Mouse (Mus musculus) ovary, postnatal 14 days (tissue): ENCODE measurements around the gene Nrl.

Source experiments
- DNase-seq: peaks from one replicate; pipeline ENCODE4 v3.0.0; 2022; ENCODE audit warnings: low spot score

Gene Nrl

DNA sequence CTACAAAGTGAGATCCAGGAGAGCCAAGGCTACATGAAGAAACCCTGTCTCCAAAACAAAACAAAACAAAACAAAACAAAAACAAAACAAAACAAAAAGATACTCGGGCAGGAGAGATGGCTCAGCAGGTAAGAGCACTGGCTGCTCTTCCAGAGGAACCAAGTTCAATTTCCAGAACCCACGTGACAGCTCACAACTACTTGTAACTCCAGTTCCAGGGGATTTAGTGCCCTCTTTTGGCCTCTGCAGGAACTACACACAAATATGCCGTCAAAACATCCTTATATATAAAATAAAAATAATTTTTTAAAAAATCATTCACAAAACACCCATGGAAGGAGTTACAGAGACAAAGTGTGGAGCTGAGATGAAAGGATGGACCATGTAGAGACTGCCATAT is 3.2 kb upstream of the Nrl start:
- DNase-seq, result no peak

GRCm38 (mm10) chr14:55526674-55527073 is 1.9 kb upstream of the Nrl start:
- DNase-seq, result no peak

- DNase-seq, result no peak
These were observed 719 bp downstream of the Nrl start for GRCm38 (mm10) chr14:55524062-55524461.

- no peak for DNase-seq
These were observed 4.1 kb downstream of the Nrl start for GRCm38 (mm10) chr14:55520451-55521361.

DNA sequence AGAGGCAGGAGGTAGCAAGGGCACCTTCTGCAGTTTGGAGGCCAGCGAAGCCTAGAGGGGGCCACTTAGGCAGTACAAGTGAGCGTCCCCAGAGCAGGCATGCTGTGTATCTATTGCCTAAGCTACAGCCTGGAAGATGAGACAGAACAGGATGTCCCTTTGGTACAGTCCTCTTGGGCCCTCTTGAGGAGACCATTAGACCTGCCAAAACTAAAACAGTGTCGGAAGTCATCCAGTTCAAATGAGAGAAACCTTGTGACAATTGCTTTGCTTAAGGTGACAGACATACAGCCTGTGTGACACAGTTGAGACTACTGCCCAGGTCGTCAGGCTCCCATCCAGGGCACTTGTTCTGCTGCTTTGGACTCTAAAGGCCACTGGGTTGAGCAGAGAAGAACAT is 5.2 kb downstream of the Nrl start:
- DNase-seq, result no peak

DNA sequence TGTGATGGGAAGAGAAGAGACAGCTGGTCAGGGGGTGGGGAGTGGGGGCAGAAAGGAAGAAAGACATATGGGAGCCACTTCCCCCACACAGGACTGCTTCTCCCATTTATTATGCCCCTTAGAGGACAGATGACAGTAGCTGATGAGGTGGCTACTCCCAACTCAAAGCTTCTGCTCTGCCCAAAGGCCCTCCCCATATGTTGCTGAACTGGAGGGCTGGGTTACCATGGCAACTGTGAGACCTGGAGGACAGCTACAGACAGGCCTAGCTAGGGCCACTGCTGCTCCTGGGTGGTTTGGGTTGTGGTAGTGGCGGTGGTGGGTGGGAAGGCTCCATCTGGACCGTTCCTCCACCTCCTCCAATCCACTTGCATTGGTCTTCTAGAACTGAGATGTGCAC is 5.9 kb downstream of the Nrl start:
- DNase-seq, result no peak

DNA sequence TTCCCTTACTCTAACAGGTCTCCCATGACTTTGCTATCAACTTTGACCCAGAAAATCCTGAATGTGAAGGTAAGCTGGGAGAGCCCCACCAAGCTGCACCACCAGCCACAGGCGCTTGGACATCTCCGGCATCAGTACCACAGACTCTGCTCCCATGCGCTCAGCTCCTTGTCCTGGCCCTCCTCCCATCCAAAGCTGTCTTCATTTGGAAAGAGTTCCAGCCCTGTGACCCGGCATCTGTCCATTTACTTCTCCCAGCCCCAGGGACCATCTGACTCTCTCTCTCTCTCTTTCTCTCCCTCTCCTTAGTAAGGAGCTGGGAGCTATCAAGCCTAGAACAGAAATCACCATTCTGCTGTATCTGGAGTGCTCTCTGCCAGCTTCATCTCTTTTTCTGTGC is 8.9 kb downstream of the Nrl start:
- DNase-seq, result no peak

DNA sequence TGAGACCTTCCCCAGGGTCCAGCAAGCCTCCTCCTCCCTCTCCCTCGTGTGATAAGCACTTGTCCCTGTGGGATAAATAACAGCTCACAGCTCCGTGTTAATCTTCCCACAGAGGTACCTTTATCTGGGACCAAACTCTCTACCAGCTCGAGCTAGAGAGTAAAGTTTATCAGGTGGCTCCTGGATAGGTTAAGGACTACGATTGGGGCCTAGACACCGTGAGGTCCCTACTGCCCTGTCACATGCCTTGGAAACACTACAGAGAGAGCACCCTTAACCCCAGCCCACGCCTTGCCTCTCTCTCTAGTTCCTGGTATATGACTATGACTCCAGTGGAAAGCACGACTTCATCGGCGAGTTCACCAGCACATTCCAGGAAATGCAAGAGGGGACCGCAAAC is 10.9 kb downstream of the Nrl start:
- DNase-seq, result no peak

- no peak for DNase-seq
These were observed 13.7 kb downstream of the Nrl start for GRCm38 (mm10) chr14:55511037-55511436.

DNA sequence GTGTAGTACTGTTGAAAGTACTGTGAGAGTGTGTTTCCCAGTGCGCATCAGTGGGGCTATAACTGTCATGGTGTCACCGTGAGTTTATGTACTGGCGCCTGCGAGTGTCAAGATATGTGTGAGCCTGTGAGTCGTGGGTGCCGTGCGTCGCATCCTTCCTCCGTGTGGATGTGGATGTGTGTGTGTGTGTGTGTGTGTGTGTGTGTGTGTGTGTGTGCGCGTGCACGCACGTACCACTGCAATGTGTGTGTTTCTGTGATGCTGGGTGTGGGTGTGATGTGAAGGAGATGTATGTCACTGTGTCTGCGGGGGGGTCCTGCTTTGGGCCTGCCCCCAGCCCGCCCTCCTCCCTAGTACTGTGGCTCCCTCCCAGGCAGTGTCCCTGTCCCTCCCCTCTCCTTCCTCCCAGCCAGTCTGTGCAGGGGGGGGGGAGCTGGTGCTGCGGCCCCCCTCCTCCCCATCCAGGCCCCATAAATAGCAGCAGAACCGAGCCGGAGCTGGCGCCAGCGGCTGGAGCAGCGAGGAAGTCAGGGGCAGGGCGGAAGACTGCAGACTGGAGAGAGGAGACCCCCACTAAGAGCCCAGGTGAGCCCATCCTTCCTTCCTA is 14.6 kb downstream of the Nrl start, which contains the start of gene Cpne6:
Cpne6 (plus strand) TSS at position 321 of the 607 bp plus-strand sequence.
- DNase-seq, result no peak

GRCm38 (mm10) chr14:55509540-55509939 is 15.2 kb downstream of the Nrl start:
- DNase-seq, result no peak

DNA sequence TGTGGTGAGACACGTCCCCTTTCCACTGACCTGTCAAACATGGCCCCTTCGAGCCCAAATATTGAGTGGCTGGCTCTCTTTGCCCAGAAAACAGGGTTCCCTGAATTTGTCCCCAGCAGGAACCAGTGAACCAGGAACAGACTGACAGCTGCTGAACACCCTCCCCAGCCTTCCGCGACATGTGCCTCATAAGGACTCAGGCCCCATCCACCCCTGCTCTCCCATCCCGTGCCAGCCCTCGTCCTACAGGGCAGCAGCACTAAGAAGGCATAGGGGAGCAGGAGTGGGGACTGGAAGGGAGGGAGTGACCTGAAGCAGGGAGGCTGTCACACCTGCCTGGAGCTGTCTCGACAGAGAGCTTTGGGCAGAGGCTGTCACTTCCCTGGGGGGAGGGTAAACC is 17.0 kb downstream of the Nrl start:
- no peak for DNase-seq

- no peak for DNase-seq
These were observed 19.2 kb downstream of the Nrl start for GRCm38 (mm10) chr14:55505612-55506011.

- peak; percentile 90 for DNase-seq
These were observed 27.3 kb downstream of the Nrl start for GRCm38 (mm10) chr14:55497449-55497821.

- no peak for DNase-seq
These were observed 27.9 kb downstream of the Nrl start for GRCm38 (mm10) chr14:55496761-55497448.

GRCm38 (mm10) chr14:55495509-55496240 is 29.1 kb downstream of the Nrl start:
- DNase-seq, result no peak

DNA sequence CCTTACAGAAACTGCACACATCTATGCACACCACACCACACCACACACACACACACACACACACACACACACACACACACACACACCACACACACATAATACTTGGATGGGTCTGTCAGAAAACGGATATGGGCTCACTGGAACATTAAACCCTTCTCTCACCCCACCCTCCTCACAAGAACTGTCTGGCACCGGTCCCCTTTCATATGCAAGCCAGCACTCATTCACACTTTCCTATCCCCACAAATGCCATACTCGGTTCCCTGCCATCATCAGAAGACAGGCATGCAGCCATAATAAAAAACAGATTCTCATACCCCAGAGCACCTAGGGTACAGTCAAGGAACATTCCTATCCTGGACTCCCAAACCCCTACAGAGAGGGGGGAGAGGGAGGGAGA is 32.7 kb downstream of the Nrl start:
- DNase-seq, result no peak

DNA sequence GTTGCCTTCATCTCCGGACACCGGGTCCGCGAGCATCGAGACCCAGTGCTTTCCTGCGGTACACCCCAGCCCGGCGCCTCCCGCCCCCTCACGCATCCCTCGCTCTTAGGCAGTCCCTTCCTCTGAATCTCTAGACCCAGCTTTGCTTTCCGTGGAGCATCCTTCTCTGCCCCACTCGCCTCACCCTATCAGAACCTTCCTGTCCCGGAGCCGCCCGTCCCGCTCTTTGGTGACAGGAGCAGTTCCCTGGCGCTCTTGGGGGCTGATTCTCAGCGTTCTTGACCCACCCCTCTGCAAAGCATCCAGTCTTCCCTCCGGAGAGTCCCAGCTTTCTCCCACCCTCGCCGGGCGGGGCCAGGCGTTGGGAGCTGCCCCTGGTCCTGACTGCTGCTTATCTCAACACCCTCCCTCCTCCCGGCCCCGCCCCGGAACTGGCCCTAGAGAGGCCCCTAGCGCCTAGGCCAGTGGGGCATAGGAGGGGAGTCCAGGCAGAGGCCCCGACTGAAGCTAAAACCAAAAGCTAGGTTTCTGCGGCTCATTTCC is 33.4 kb downstream of the Nrl start:
- DNase-seq, result peak; percentile 31

- DNase-seq, result peak; percentile 44
These were observed 34.2 kb downstream of the Nrl start, which contains the start of gene Carmil3 for GRCm38 (mm10) chr14:55490361-55491201. Carmil3 (plus strand) TSS chr14:55490651.

DNA sequence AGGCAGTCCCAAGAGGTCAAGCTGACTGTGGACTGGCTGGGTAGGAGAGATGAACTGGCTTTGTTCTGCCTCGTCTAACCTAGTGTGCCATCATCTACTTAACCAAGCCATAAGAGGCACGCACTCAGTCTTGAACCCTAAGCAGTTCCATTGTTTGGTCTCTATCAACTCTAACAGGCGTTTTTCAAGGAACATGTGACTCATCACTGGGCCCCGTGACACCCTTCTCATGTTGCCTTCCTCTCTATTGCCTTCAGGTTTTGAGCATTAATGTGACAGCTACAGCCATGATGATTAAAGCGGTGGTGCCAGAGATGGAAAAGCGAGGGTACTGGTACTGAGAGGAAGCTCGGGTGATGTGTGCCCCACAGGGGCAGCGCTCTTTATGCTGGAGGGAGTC is 37.9 kb downstream of the Nrl start:
- no peak for DNase-seq
